Mouse (Mus musculus): ENCODE data around the gene Igflr1. TPM values are rescaled to one million over a fixed set of nuclear protein-coding genes. Genes with fewer than 3 reads are reported as not detected.

Gene Igflr1
- 4.2 and 6.3 TPM in 2 replicates for polyA plus RNA-seq (2016; fragmentation: Nextera tagmentation; extraction: Ambion mirVana)

DNA sequence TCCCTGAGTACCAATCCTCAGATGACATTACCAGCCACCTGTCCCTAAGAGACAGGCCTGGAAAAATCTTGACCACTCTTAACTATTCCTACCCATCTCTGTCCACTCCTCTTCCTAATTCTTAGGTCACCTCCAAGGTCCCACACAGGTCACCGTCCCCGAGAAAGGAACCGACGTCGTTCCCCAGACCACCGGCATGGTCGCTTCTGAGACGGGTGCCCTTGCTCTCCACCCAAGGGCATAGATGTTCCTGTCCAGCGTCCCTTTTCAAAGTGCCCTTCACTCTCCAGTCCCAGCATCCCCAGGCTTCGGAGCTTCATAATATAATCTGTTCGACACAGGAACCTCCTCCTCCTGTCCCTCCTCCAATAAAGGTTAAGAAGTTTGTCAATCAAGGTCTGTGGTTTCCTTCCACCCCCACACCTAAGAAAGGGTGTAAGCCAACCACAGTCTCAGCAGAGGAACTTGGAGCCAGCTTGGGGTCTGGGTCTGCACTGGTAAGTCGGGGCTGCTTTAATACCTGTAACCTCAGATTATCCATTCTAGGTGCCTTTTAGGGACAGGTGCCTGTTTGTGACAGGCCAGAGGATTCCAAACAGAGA, at the start of gene Igflr1:
Igflr1 (plus strand) TSS at position 458 of the 602 bp plus-strand sequence.
- Histone ChIP-seq H3K9ac (peak within 1 kb of the TSS; percentile 85; the same call in 1 of the 2 replicates), H3K4me3 (0 out of 2 replicates have a peak within 1 kb of the TSS, but pooled peaks have one; percentile 76), H3K27ac (no peak within 1 kb of the TSS), H3K4me1 (peaks cover 12% of the 10 kb centered on the region), H3K4me2 (replicated peaks) (no peak within 1 kb of the TSS), H3K27me3 (no peaks in the 10 kb centered on the region), H3K36me3 (peaks cover 53% of the 10 kb centered on the region), H3K9me3 (replicated peaks) (no peaks in the 10 kb centered on the region)
- no peak for ATAC-seq (ENCODE audit: low FRiP score)
- 95% methylated on average over 12 of the region's 12 CpGs for WGBS

GRCm38 (mm10) chr7:30518325-30518724, 46.9 kb upstream of the Igflr1 start:
- H3K27me3 ChIP-seq: no peaks in the 10 kb centered on the region
- WGBS: 41% methylated on average over 8 of the region's 8 CpGs
- no peak overlapping the region for H3K4me2 ChIP-seq (replicated peaks)
- no peak overlapping the region for H3K9ac ChIP-seq
- no peak overlapping the region for H3K4me3 ChIP-seq
- H3K27ac ChIP-seq: no peak overlapping the region
- H3K36me3 ChIP-seq: peaks cover 15% of the 10 kb centered on the region
- no peak for ATAC-seq (ENCODE audit: low FRiP score)
- H3K4me1 ChIP-seq: peaks cover 10% of the 10 kb centered on the region
- H3K9me3 ChIP-seq (replicated peaks): no peaks in the 10 kb centered on the region

- 59% methylated on average over 4 of the region's 4 CpGs for WGBS
Measured at GRCm38 (mm10) chr7:30520396-30520795, 44.8 kb upstream of the Igflr1 start.

GRCm38 (mm10) chr7:30520856-30521255, 44.4 kb upstream of the Igflr1 start:
- ATAC-seq (ENCODE audit: low FRiP score): 0 out of 2 replicates have a peak, but pooled peaks have one; percentile 15
- H3K4me2 ChIP-seq (replicated peaks): no peak overlapping the region
- peaks cover 39% of the 10 kb centered on the region for H3K36me3 ChIP-seq
- no peaks in the 10 kb centered on the region for H3K9me3 ChIP-seq (replicated peaks)
- H3K27me3 ChIP-seq: no peaks in the 10 kb centered on the region; the same call in 1 of the 2 replicates
- 68% methylated on average over 5 of the region's 5 CpGs for WGBS
- no peak overlapping the region for H3K4me3 ChIP-seq
- no peak overlapping the region for H3K9ac ChIP-seq
- peaks cover 12% of the 10 kb centered on the region for H3K4me1 ChIP-seq
- H3K27ac ChIP-seq: peak overlapping the region; percentile 52; the same call in 1 of the 2 replicates

More at GRCm38 (mm10) chr7:30520396-30520795, 44.8 kb upstream of the Igflr1 start:
- Histone ChIP-seq H3K36me3 (peaks cover 35% of the 10 kb centered on the region), H3K4me3 (no peak overlapping the region), H3K27me3 (no peaks in the 10 kb centered on the region; the same call in 1 of the 2 replicates), H3K9ac (no peak overlapping the region), H3K9me3 (replicated peaks) (no peaks in the 10 kb centered on the region), H3K27ac (0 out of 2 replicates have a peak overlapping the region, but pooled peaks have one; percentile 52), H3K4me1 (peaks cover 12% of the 10 kb centered on the region), H3K4me2 (replicated peaks) (no peak overlapping the region)
- peak; percentile 6; the same call in 1 of the 2 replicates for ATAC-seq (ENCODE audit: low FRiP score)

GRCm38 (mm10) chr7:30522871-30523270, 42.4 kb upstream of the Igflr1 start:
- H3K36me3 ChIP-seq: peaks cover 60% of the 10 kb centered on the region
- no peak for ATAC-seq (ENCODE audit: low FRiP score)
- H3K27me3 ChIP-seq: no peaks in the 10 kb centered on the region; the same call in 1 of the 2 replicates
- WGBS: 77% methylated on average over 10 of the region's 10 CpGs
- H3K4me1 ChIP-seq: peaks cover 27% of the 10 kb centered on the region
- H3K9me3 ChIP-seq (replicated peaks): no peaks in the 10 kb centered on the region
- H3K4me2 ChIP-seq (replicated peaks): no peak overlapping the region
- H3K9ac ChIP-seq: no peak overlapping the region
- no peak overlapping the region for H3K4me3 ChIP-seq
- no peak overlapping the region for H3K27ac ChIP-seq

DNA sequence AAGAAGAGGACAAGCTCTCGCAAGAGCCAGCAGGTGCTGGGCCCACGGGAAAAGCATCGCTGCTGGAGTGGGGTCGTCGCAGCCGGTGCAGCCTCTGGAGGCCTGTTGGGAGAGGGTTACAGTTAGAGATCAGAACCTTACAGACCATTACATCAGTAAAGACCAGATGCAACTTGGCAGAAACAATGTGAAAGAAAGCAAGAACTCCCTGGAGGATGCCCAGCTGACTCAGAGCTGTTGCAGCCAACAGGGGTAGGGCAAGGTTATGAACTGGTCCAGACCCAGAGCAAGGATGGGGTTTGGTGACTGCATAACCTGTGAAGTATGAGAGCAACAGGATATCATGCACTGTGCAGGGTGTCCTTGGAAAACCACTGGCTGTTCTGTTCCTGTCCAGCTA, 40.7 kb upstream of the Igflr1 start:
- Histone ChIP-seq H3K9ac (no peak overlapping the region), H3K4me2 (replicated peaks) (no peak overlapping the region), H3K9me3 (replicated peaks) (no peaks in the 10 kb centered on the region), H3K27ac (no peak overlapping the region), H3K27me3 (no peaks in the 10 kb centered on the region; the same call in 1 of the 2 replicates), H3K4me1 (peaks cover 27% of the 10 kb centered on the region), H3K4me3 (no peak overlapping the region), H3K36me3 (peaks cover 76% of the 10 kb centered on the region)
- no peak for ATAC-seq (ENCODE audit: low FRiP score)
- 72% methylated on average over 6 of the region's 6 CpGs for WGBS

- Histone ChIP-seq H3K4me3 (no peak overlapping the region), H3K9me3 (replicated peaks) (no peaks in the 10 kb centered on the region), H3K4me2 (replicated peaks) (no peak overlapping the region), H3K9ac (0 out of 2 replicates have a peak overlapping the region, but pooled peaks have one; percentile 33), H3K36me3 (peaks cover 90% of the 10 kb centered on the region), H3K4me1 (peaks cover 24% of the 10 kb centered on the region), H3K27ac (peak overlapping the region; percentile 36; the same call in 1 of the 2 replicates), H3K27me3 (no peaks in the 10 kb centered on the region; the same call in 1 of the 2 replicates)
- 30% methylated on average over 10 of the region's 10 CpGs for WGBS
- no peak for ATAC-seq (ENCODE audit: low FRiP score)
Measured at GRCm38 (mm10) chr7:30525954-30526353, 39.3 kb upstream of the Igflr1 start.

- no peak overlapping the region for H3K4me3 ChIP-seq
- ATAC-seq (ENCODE audit: low FRiP score): no peak
- peak overlapping the region; percentile 33; the same call in 1 of the 2 replicates for H3K9ac ChIP-seq
- no peak overlapping the region for H3K4me2 ChIP-seq (replicated peaks)
- H3K36me3 ChIP-seq: peaks cover 95% of the 10 kb centered on the region
- peaks cover 24% of the 10 kb centered on the region for H3K4me1 ChIP-seq
- WGBS: 24% methylated on average over 17 of the region's 17 CpGs
- H3K9me3 ChIP-seq (replicated peaks): no peaks in the 10 kb centered on the region
- H3K27ac ChIP-seq: peak overlapping the region; percentile 36; the same call in 1 of the 2 replicates
- H3K27me3 ChIP-seq: no peaks in the 10 kb centered on the region; the same call in 1 of the 2 replicates
Measured at GRCm38 (mm10) chr7:30526399-30526798, 38.8 kb upstream of the Igflr1 start.

DNA sequence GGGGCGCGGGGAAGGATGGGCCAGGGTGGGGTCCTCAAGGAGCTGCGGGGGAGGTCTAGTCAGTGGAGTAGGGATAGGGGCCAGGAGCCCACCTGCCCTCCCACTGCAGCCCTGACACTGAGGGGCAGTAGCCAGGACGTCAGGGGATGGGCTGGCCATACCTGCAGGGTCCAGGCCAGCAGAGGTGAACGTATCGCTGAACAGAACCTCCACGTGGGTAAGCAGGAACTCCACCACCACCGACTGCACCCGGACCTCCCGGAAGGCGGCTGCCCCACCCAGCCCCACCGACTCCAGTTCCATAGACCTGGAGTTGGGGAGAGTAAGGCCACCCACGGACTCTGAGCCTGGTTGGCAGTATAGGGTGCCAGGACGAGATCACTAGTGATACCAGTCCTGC, 38.2 kb upstream of the Igflr1 start:
- no peak overlapping the region for H3K4me2 ChIP-seq (replicated peaks)
- no peaks in the 10 kb centered on the region; the same call in 1 of the 2 replicates for H3K27me3 ChIP-seq
- H3K36me3 ChIP-seq: peaks cover 99% of the 10 kb centered on the region
- H3K9me3 ChIP-seq (replicated peaks): no peaks in the 10 kb centered on the region
- ATAC-seq (ENCODE audit: low FRiP score): no peak
- WGBS: 85% methylated on average over 14 of the region's 14 CpGs
- H3K9ac ChIP-seq: peak overlapping the region; percentile 33; the same call in 1 of the 2 replicates
- no peak overlapping the region for H3K4me3 ChIP-seq
- no peak overlapping the region for H3K27ac ChIP-seq
- peaks cover 29% of the 10 kb centered on the region for H3K4me1 ChIP-seq

DNA sequence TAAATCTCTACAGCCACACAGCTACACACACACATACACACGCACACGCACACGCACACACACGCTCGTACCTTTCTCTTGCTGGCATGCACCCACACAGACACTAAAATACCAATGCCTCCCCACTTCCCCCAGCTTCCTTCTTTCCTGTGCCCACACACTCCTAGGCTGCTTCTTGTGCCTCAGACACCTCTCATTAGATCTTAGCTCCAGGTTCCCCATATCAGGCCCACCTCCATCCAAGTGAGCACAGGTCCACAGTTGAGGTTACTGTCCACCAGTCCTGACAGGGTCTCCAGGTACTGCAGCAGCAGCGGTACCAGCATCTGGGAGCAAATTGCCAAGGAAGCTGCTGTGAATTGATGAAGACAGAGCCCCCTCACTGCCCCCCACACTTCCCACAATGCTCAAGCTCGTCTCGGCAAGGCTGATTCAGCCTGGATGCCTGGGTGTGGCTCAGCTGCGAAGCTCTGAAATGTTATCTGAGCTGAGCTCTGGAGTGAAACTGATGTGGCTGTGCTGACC, 33.9 kb upstream of the Igflr1 start:
- Histone ChIP-seq H3K36me3 (peaks cover 64% of the 10 kb centered on the region), H3K27me3 (no peaks in the 10 kb centered on the region), H3K9me3 (replicated peaks) (no peaks in the 10 kb centered on the region), H3K27ac (no peak overlapping the region; the same call in 1 of the 2 replicates), H3K9ac (peak overlapping the region; percentile 46), H3K4me3 (peak overlapping the region; percentile 14), H3K4me1 (peaks cover 43% of the 10 kb centered on the region), H3K4me2 (replicated peaks) (peak overlapping the region; percentile 13)
- WGBS: 84% methylated on average over 9 of the region's 9 CpGs
- no peak for ATAC-seq (ENCODE audit: low FRiP score)

DNA sequence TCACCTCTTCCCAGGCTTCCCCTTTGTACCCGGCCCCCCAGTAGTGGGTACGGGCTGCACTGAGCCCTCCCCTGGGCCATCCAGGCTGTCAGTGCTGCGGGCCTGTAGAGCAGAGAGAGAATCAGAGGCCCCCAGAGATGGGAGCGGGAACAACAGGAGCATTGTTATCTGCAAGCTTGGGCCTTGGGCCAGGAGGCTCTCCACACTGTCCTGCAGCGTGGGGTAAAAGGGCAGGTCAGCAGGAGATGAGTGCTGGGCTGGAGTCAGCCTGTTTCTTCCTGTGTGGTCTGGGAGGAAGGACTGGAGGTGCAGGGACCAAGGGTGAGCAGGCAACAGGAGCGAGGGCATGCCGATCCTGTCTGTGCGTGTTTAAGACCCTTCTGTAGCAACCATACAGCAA, 32.3 kb upstream of the Igflr1 start:
- peak overlapping the region; percentile 83 for H3K4me2 ChIP-seq (replicated peaks)
- H3K27me3 ChIP-seq: no peaks in the 10 kb centered on the region
- H3K9ac ChIP-seq: peak overlapping the region; percentile 96
- peak overlapping the region; percentile 93; the same call in 1 of the 2 replicates for H3K27ac ChIP-seq
- WGBS: 6% methylated on average over 8 of the region's 8 CpGs
- peaks cover 48% of the 10 kb centered on the region for H3K36me3 ChIP-seq
- H3K4me3 ChIP-seq: peak overlapping the region; percentile 77
- no peaks in the 10 kb centered on the region for H3K9me3 ChIP-seq (replicated peaks)
- H3K4me1 ChIP-seq: peaks cover 34% of the 10 kb centered on the region
- ATAC-seq (ENCODE audit: low FRiP score): peak; percentile 21

DNA sequence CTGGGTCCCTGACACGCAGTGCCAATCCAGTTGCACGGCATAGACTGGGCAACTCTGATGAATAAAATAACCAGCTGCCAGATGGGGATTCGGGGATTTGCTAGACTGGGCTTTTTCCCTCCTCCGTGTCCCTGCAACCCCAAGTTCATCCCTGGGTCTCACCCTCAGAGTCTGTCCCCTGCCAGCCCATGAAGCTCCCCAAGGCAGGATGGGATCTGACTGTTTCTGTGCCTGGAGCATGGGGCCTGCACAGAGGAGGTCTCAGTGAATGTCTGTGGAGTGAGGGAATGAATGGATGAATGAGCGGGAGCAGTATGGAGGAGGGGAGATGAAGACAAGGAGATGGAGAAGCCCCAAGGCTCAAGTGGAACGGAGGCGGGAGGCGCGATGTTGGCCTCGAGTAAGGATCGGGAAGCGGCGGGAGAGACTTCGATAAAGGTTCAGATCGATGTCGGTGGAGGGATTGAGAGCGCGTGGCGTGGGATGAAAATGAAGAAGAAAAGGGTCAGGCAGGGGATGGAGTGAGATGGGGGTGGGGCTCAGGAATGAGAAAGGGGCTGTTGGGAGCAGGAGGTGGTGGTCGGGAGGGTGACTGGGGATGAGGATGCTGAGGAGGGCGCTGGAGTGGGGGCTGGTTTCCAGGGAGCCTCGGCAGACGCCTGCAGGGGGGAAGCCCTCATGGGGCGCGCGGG, 31.1 kb upstream of the Igflr1 start:
- Histone ChIP-seq H3K27ac (peak overlapping the region; percentile 93), H3K27me3 (no peaks in the 10 kb centered on the region), H3K36me3 (peaks cover 42% of the 10 kb centered on the region), H3K4me3 (peak overlapping the region; percentile 77), H3K4me2 (replicated peaks) (peak overlapping the region; percentile 83), H3K9ac (peak overlapping the region; percentile 96), H3K9me3 (replicated peaks) (no peaks in the 10 kb centered on the region), H3K4me1 (peaks cover 34% of the 10 kb centered on the region)
- 5% methylated on average over 20 of the region's 26 CpGs for WGBS
- peak; percentile 44 for ATAC-seq (ENCODE audit: low FRiP score)

Measured in hindbrain, embryonic 12.5 days (tissue).